Mouse (Mus musculus) embryonic facial prominence, embryonic 15.5 days (tissue): ENCODE measurements around the gene Cnr1. TPM values are rescaled to one million over a fixed set of nuclear protein-coding genes. Genes with fewer than 3 reads are reported as not detected.

ENCODE experiments used
- ATAC-seq: fragments of 200-750 bp; cut with Nextera tagmentation; 2 replicates; pipeline ENCODE4 v1.8.0; 2017; ENCODE audit warnings: low read depth, moderate TSS enrichment; ENCODE audit not compliant: insufficient number of reproducible peaks, low FRiP score, low TSS enrichment
- H3K27ac ChIP-seq: fragments of 300-500 bp; sonication (generic); replicated peaks from 2 replicates; pipeline ENCODE4 v1.5.1; 2015; ENCODE audit warnings: mild to moderate bottlenecking, inconsistent platforms
- H3K27me3 ChIP-seq: fragments of 300-500 bp; sonication (generic); 2 replicates; pipeline ENCODE4 v1.6.1; 2015; ENCODE audit warnings: inconsistent platforms
- H3K36me3 ChIP-seq: fragments of 300-500 bp; sonication (generic); 2 replicates; pipeline ENCODE4 v1.6.1; 2015; ENCODE audit warnings: mild to moderate bottlenecking, inconsistent platforms
- H3K4me1 ChIP-seq: fragments of 300-500 bp; sonication (generic); 2 replicates; pipeline ENCODE4 v1.6.1; 2015; ENCODE audit warnings: inconsistent platforms
- H3K4me2 ChIP-seq: fragments of 300-500 bp; sonication (generic); replicated peaks from 2 replicates; pipeline ENCODE4 v1.6.1; 2015; ENCODE audit warnings: mild to moderate bottlenecking, inconsistent platforms
- H3K4me3 ChIP-seq: fragments of 300-500 bp; sonication (generic); replicated peaks from 2 replicates; pipeline ENCODE4 v1.5.1; 2015; ENCODE audit warnings: mild to moderate bottlenecking, inconsistent platforms
- H3K9ac ChIP-seq: fragments of 300-500 bp; sonication (generic); 2 replicates; pipeline ENCODE4 v1.6.1; 2015; ENCODE audit warnings: inconsistent platforms
- H3K9me3 ChIP-seq: fragments of 300-500 bp; sonication (generic); replicated peaks from 2 replicates; pipeline ENCODE4 v1.6.1; 2016; ENCODE audit warnings: inconsistent platforms
- whole genome bisulfite sequencing: fragments of 180-500 bp; shearing (Covaris S2); methylation state at CpG from one replicate; pipeline ENCODE4 v1.1.7; 2015; 5-methylcytosine and 5-hydroxymethylcytosine counted together
- polyA plus RNA-seq: library from polyadenylated mRNA; unstranded; fragments of >200 nt; fragmentation: Nextera tagmentation; extraction: Ambion mirVana; gene quantifications from 2 replicates; pipeline ENCODE4 v1.2.1, GENCODE M21; 2015

Gene Cnr1
- polyA plus RNA-seq, result 3.5 and 3.9 TPM in 2 replicates

DNA sequence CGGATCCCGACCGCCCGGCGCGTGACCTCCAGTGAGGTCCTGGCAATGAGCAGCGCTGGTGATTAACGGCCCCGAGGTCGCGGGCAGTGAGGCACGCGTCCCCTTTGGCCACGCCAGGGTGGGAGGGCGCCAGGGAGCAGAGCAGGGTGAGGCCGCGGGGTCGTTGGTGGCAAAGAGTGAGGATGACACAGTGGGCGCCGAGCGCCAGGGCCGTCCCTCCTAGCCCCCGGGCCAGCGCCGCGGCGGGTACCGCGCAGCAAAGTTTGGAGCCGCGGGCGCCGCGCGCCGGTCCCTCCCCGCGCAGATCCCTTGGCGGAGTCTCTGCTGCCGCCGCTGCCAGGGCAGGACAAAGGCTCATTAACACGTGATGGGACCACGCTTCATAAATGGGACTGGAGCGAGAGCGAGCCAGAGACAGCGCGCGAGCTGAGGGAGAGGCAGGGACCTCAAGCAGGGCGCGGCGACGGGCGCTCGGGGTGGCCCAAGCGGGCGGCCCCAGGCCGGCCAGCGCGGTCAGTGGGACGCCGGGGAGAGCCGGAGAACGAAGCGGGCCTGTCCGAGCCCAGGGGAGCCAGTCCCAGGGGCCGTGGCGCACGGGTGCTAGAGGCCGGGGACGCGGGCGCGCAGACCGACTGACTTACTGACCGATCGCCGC lies at the start of gene Cnr1:
TSS of gene Cnr1 (plus strand) at position 360 of the 655 bp plus-strand sequence.
- Histone ChIP-seq H3K4me1 (peaks cover 15% of the 10 kb centered on the region), H3K4me3 (peak within 1 kb of the TSS; percentile 57), H3K27ac (peak within 1 kb of the TSS; percentile 12), H3K9ac (peak within 1 kb of the TSS; percentile 62), H3K9me3 (no peaks in the 10 kb centered on the region), H3K4me2 (peak within 1 kb of the TSS; percentile 98), H3K36me3 (no peaks in the 10 kb centered on the region), H3K27me3 (peaks cover 20% of the 10 kb centered on the region)
- WGBS, result under 1% methylated on average over 77 of the region's 77 CpGs
- peak; percentile 81 for ATAC-seq

GRCm38 (mm10) chr4:33879944-33880343 lies 44.4 kb upstream of the Cnr1 start:
- H3K27ac ChIP-seq, result no peak overlapping the region
- H3K9me3 ChIP-seq, result no peaks in the 10 kb centered on the region
- ATAC-seq, result no peak
- H3K36me3 ChIP-seq, result no peaks in the 10 kb centered on the region
- H3K4me2 ChIP-seq, result no peak overlapping the region
- 87% methylated on average over 3 of the region's 3 CpGs for WGBS
- H3K27me3 ChIP-seq, result no peaks in the 10 kb centered on the region
- H3K4me3 ChIP-seq, result no peak overlapping the region
- no peaks in the 10 kb centered on the region for H3K4me1 ChIP-seq
- no peak overlapping the region for H3K9ac ChIP-seq

DNA sequence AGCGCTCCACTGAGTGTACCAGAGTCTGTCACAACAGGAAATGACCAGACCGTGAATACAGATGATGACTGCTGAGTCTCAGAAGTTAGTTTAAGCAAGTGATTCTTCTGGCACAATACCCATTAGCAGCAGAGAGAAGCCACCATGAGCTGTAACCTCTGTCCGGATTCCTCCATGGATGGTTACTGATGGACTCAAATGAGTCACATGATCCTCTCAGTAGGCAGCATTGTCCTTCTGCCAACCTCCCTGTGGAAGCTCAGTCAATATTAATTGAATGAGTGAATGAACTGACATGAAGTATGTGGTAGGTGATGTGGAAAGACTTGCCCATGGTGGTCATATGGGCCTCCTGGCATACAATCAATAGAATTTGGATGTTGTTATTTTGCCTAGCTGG lies 38.4 kb upstream of the Cnr1 start:
- H3K27me3 ChIP-seq, result no peaks in the 10 kb centered on the region
- no peak for ATAC-seq
- 78% methylated on average over 3 of the region's 3 CpGs for WGBS
- H3K4me3 ChIP-seq, result no peak overlapping the region
- no peak overlapping the region for H3K27ac ChIP-seq
- H3K9me3 ChIP-seq, result no peaks in the 10 kb centered on the region
- no peak overlapping the region for H3K4me2 ChIP-seq
- H3K9ac ChIP-seq, result no peak overlapping the region
- no peaks in the 10 kb centered on the region for H3K4me1 ChIP-seq
- H3K36me3 ChIP-seq, result no peaks in the 10 kb centered on the region

DNA sequence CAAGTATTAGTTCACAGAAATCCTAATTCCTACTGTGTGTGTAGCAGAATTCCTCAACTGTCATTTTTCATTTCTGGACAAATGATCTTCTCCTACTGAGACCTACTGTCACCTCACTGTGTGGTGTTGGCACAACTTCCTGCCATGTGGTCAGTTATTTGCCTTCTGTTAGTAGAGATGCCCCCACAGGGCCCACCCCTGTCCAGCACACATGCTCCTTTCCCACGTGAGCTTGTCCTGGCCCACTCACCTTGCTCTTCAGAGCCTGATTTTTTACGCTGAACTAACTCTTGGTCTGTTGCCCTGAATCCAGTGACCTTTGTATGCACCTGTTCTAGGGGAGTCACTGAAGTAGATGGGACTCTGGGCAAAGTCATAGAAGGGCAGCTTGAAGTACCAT lies 34.4 kb upstream of the Cnr1 start:
- Histone ChIP-seq H3K4me2 (no peak overlapping the region), H3K9ac (no peak overlapping the region), H3K36me3 (no peaks in the 10 kb centered on the region), H3K4me3 (no peak overlapping the region), H3K27me3 (no peaks in the 10 kb centered on the region), H3K9me3 (no peaks in the 10 kb centered on the region), H3K27ac (no peak overlapping the region), H3K4me1 (no peaks in the 10 kb centered on the region)
- ATAC-seq, result no peak
- 83% methylated on average over 2 of the region's 2 CpGs for WGBS

DNA sequence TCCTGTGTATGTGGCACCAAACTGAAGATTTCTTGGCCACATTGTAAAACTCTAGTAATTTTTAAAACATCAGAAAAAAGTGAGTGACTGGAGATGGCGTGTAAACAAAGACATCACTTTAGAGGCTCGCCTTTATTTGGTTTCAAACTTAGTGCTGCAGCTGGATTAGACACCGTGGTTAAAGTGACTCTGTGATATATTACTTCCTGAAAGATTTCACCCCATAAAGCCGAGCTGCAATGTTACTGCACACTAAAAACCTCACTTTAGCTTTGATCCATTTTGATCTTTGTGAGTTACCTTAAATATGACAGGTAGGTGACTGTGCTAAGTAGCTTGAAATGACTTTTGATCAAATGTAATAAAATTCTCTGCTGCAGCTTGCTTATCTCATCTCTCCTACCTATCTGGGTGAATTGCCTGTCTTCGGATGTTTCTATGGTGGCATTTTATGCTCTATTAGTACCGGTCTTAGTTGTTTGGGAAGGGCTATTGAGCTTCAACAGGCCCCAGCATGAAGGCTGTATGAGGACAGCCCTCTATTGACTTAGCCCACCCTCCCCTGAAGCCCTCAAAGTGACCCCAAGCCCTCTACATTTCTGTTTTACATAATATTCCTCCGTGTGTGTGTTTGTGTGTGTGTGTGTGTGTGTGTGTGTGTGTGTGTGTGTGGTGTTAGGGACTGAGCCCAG lies 32.1 kb upstream of the Cnr1 start:
- no peaks in the 10 kb centered on the region for H3K9me3 ChIP-seq
- no peak overlapping the region for H3K27ac ChIP-seq
- no peaks in the 10 kb centered on the region for H3K36me3 ChIP-seq
- ATAC-seq, result no peak
- no peak overlapping the region for H3K4me2 ChIP-seq
- no peaks in the 10 kb centered on the region for H3K27me3 ChIP-seq
- no peaks in the 10 kb centered on the region for H3K4me1 ChIP-seq
- H3K9ac ChIP-seq, result no peak overlapping the region
- H3K4me3 ChIP-seq, result no peak overlapping the region
- WGBS, result 55% methylated on average over 7 of the region's 7 CpGs

DNA sequence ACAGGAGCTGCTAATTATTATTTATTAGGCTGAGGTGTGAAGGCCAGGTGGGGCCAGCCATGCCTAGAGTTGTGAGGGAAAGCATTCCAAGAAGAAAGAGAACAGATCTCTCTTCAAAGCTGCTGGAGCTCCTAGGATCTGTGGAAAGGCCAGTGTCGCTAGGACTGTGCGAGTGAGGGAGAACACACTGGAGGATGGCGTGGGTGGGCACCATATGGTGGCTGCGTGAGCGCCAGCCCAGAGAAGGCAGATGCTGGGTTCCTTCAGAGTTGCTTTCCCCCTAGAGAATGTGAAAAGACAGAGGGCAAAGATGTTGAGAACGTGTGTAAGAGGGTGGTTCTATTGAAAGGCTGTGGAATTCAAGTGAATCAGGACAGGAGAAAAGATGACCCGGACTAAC lies 30.6 kb upstream of the Cnr1 start:
- Histone ChIP-seq H3K9ac (no peak overlapping the region), H3K4me1 (no peaks in the 10 kb centered on the region), H3K4me2 (no peak overlapping the region), H3K27me3 (no peaks in the 10 kb centered on the region), H3K36me3 (no peaks in the 10 kb centered on the region), H3K27ac (no peak overlapping the region), H3K4me3 (no peak overlapping the region), H3K9me3 (no peaks in the 10 kb centered on the region)
- ATAC-seq, result no peak
- 74% methylated on average over 7 of the region's 7 CpGs for WGBS

DNA sequence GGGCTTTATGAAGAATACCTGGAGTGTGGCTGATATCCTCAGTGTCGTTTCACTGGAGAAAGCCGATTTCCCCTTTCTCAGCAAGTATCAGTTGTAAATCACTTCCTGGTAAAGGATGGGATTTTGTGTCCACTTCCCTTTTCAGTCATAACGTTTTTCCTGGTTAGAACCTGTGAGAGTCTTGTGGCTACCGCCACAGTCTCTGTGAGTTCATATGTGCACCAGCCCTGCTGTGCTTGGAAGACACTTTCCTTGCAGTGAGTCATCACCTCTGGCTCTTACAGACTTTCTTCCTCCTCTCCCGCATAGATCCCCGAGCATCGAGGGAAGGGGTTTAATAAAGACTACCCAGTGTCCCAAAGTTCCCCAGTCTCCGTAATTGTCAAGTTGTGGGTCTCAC lies 29.3 kb upstream of the Cnr1 start:
- Histone ChIP-seq H3K36me3 (no peaks in the 10 kb centered on the region), H3K9me3 (no peaks in the 10 kb centered on the region), H3K4me1 (no peaks in the 10 kb centered on the region), H3K4me2 (no peak overlapping the region), H3K4me3 (no peak overlapping the region), H3K9ac (no peak overlapping the region), H3K27me3 (no peaks in the 10 kb centered on the region), H3K27ac (no peak overlapping the region)
- WGBS, result 62% methylated on average over 8 of the region's 8 CpGs
- ATAC-seq, result no peak

DNA sequence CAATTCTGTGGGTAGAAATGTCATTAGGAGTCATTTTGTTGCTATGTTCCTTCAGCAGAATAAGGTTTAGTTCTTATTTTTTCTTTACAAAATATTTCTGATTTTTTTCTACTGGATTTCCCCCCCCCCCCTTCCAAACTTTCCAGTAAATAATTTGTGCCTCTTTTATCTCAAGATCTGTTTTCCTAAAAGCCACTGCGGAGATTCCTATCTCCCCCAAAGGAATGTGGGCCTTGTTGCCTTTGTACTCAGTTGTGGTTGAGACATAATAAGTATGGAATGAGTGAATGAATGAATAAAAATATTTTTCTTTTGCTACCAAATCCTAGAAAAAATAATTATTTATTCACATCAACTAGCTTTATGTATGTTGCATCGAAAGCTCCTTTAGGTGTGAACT lies 28.9 kb upstream of the Cnr1 start:
- Histone ChIP-seq H3K36me3 (no peaks in the 10 kb centered on the region), H3K27ac (no peak overlapping the region), H3K4me3 (no peak overlapping the region), H3K9ac (no peak overlapping the region), H3K4me1 (no peaks in the 10 kb centered on the region), H3K9me3 (no peaks in the 10 kb centered on the region), H3K27me3 (no peaks in the 10 kb centered on the region), H3K4me2 (no peak overlapping the region)
- 70% methylated on average over 2 of the region's 2 CpGs for WGBS
- no peak for ATAC-seq

DNA sequence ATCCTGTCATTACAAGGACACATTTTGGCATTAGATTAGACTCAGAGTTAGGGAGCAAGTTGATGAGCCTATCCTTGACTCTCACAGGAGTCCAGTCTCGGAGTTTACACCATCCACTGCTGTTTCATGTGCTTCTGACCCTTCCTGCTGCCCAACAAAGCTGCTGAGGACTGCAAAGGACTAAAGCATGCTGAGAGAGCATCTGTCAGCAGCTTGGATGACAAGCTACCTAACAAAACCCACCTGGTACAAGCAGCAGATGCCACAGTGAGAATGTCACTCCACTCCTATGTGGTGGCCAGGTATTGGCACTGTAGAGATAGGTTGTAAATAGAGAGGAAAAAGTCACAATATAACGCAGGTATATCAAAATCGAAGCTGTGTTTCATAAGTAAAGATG lies 22.7 kb upstream of the Cnr1 start:
- Histone ChIP-seq H3K4me3 (no peak overlapping the region), H3K9me3 (no peaks in the 10 kb centered on the region), H3K36me3 (no peaks in the 10 kb centered on the region), H3K27ac (no peak overlapping the region), H3K27me3 (no peaks in the 10 kb centered on the region), H3K4me1 (no peaks in the 10 kb centered on the region), H3K4me2 (no peak overlapping the region), H3K9ac (no peak overlapping the region)
- WGBS, result 84% methylated on average over 3 of the region's 3 CpGs
- ATAC-seq, result no peak

GRCm38 (mm10) chr4:33903812-33904340 lies 20.5 kb upstream of the Cnr1 start:
- no peak overlapping the region for H3K4me3 ChIP-seq
- H3K4me1 ChIP-seq, result no peaks in the 10 kb centered on the region
- no peak overlapping the region for H3K9ac ChIP-seq
- H3K27me3 ChIP-seq, result no peaks in the 10 kb centered on the region
- no peak overlapping the region for H3K4me2 ChIP-seq
- no peak overlapping the region for H3K27ac ChIP-seq
- no peaks in the 10 kb centered on the region for H3K36me3 ChIP-seq
- WGBS, result 74% methylated on average over 1 of the region's 1 CpGs
- no peak for ATAC-seq
- no peaks in the 10 kb centered on the region for H3K9me3 ChIP-seq

DNA sequence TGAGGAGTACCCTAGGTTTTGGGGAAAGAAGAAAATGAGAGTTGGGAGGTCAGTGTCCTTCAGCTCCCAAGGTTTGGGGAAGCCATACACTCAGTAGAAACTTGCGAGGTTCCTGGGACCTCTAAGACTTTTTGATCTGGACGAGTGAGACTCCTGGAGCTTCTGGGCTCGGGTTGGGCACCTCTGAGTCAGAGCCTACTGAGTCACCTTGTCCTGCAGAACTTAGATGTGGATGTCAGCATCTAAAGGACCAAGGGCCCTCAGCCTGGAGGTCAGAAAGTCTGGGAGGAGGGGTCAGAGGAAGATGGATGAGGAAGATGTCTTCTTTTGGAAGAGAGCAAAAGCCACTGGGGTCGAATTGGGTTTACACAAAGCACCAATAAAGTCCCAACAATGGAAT lies 19.6 kb upstream of the Cnr1 start:
- no peaks in the 10 kb centered on the region for H3K36me3 ChIP-seq
- H3K9ac ChIP-seq, result no peak overlapping the region
- H3K27me3 ChIP-seq, result no peaks in the 10 kb centered on the region
- no peak overlapping the region for H3K27ac ChIP-seq
- H3K4me3 ChIP-seq, result no peak overlapping the region
- WGBS, result 72% methylated on average over 4 of the region's 4 CpGs
- H3K4me1 ChIP-seq, result no peaks in the 10 kb centered on the region
- H3K9me3 ChIP-seq, result no peaks in the 10 kb centered on the region
- H3K4me2 ChIP-seq, result no peak overlapping the region
- no peak for ATAC-seq

DNA sequence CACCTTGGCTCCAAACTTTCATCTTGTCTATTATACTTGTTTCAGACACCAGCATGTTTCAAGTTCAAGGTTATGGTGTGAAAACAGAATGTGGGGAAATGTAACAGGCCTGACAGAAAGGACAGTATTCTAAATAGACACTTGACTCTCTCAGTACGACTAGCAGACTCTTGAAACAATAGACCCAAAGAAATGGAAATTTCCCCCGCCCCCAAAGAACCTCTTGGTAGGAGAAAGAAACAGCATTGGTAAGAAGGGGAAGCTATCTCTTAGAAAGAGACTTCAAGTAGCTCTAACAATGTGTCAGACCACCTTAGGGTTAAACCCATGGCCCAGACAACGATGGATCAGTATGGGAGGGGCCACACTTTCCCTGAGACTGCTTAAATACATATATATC lies 15.6 kb upstream of the Cnr1 start:
- Histone ChIP-seq H3K36me3 (no peaks in the 10 kb centered on the region), H3K9me3 (no peaks in the 10 kb centered on the region), H3K27me3 (no peaks in the 10 kb centered on the region), H3K4me2 (no peak overlapping the region), H3K9ac (no peak overlapping the region), H3K4me1 (no peaks in the 10 kb centered on the region), H3K4me3 (no peak overlapping the region), H3K27ac (no peak overlapping the region)
- ATAC-seq, result no peak
- 44% methylated on average over 3 of the region's 3 CpGs for WGBS
